Mouse (Mus musculus): Measurements from ENCODE around the gene Prcp. TPM values are rescaled to one million over a fixed set of nuclear protein-coding genes. Genes with fewer than 3 reads are reported as not detected.

The Prcp gene
- polyA plus RNA-seq, 1 experiment from 2014 or later, result 21.1 TPM

- ATAC-seq (ENCODE audit: low FRiP score) (no peak), DNase-seq (ENCODE audit: low spot score) (peak; percentile 83)
- Histone ChIP-seq H3K4me3 (replicated peaks; ENCODE audit: low read length) (no peak overlapping the region), H3K9ac (no peak overlapping the region), H3K36me3 (replicated peaks; ENCODE audit: control insufficient read depth, insufficient read depth) (no peaks in the 10 kb centered on the region), H3K4me2 (replicated peaks) (no peak overlapping the region), H3K27ac (no peak overlapping the region), H3K9me3 (ENCODE audit: control insufficient read depth, low read length) (no peaks in the 10 kb centered on the region), H3K4me1 (replicated peaks; ENCODE audit: control insufficient read depth, insufficient read depth, low read length) (no peaks in the 10 kb centered on the region), H3K27me3 (ENCODE audit: control insufficient read depth, insufficient read depth, low read length) (no peaks in the 10 kb centered on the region)
- 24% methylated on average over 2 of the region's 2 CpGs for WGBS
Measured at GRCm38 (mm10) chr7:92866526-92866925, 7.7 kb upstream of the Prcp start.

DNA sequence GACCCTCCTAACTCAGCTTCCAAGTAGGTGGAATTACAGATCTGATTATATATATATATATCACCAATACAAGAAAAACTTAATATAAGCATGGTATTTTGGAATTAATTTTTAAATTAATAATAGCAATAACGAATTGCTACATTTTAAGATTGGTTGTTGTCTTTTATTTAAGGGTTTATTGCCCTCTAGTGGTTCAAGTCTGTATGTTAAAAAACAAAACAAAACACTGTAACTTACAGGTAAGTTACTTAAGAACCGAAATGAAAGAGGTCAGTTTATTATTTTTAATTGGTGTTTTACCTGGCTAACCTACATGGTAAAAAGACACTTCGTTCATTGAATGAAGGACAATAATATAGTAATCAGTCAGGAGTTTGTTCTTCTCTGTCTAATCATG lies 4.1 kb upstream of the Prcp start:
- Histone ChIP-seq H3K27me3 (ENCODE audit: control insufficient read depth, insufficient read depth, low read length) (no peaks in the 10 kb centered on the region), H3K4me3 (replicated peaks; ENCODE audit: low read length) (no peak overlapping the region), H3K9ac (no peak overlapping the region), H3K4me1 (replicated peaks; ENCODE audit: control insufficient read depth, insufficient read depth, low read length) (0 out of 2 replicates have a peak, but pooled peaks cover 4% of the 10 kb centered on the region), H3K4me2 (replicated peaks) (no peak overlapping the region), H3K27ac (no peak overlapping the region), H3K9me3 (ENCODE audit: control insufficient read depth, low read length) (no peaks in the 10 kb centered on the region), H3K36me3 (replicated peaks; ENCODE audit: control insufficient read depth, insufficient read depth) (no peaks in the 10 kb centered on the region)
- DNase-seq (ENCODE audit: low spot score) (peak; percentile 62), ATAC-seq (ENCODE audit: low FRiP score) (no peak)
- WGBS, result 75% methylated on average over 3 of the region's 3 CpGs

DNA sequence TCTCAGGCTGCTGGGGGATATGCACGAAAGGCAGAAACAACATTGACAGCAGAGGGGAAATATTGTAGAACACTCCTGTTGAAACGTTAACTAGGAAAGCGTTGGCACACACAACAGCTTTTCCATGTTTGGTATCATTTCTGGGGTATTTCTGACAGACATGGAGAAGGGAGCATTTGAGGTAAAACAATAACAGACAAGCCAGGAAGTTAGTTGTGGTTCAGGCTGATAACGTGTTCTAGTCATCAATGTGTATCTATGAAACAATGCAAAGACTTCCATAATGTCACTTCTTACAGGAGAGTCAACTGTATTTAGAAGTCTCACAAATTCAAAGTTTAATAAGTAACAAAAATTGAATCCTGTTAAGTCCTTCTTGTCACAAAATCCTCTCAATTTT lies 2.7 kb upstream of the Prcp start:
- no peak overlapping the region for H3K9ac ChIP-seq
- H3K4me2 ChIP-seq (replicated peaks), result no peak overlapping the region
- H3K4me3 ChIP-seq (replicated peaks; ENCODE audit: low read length), result no peak overlapping the region
- no peaks in the 10 kb centered on the region for H3K36me3 ChIP-seq (replicated peaks; ENCODE audit: control insufficient read depth, insufficient read depth)
- WGBS, result 94% methylated on average over 4 of the region's 4 CpGs
- no peaks in the 10 kb centered on the region for H3K27me3 ChIP-seq (ENCODE audit: control insufficient read depth, insufficient read depth, low read length)
- H3K9me3 ChIP-seq (ENCODE audit: control insufficient read depth, low read length), result no peaks in the 10 kb centered on the region
- DNase-seq (ENCODE audit: low spot score) (no peak), ATAC-seq (ENCODE audit: low FRiP score) (no peak)
- H3K4me1 ChIP-seq (replicated peaks; ENCODE audit: control insufficient read depth, insufficient read depth, low read length), result peaks cover 15% of the 10 kb centered on the region
- H3K27ac ChIP-seq, result no peak overlapping the region

- DNase-seq (ENCODE audit: low spot score), result peak; percentile 81
- Histone ChIP-seq H3K9me3 (ENCODE audit: control insufficient read depth, low read length) (no peaks in the 10 kb centered on the region), H3K4me3 (replicated peaks; ENCODE audit: low read length) (peak overlapping the region; percentile 66), H3K36me3 (replicated peaks; ENCODE audit: control insufficient read depth, insufficient read depth) (no peaks in the 10 kb centered on the region), H3K27ac (peak overlapping the region; percentile 98), H3K9ac (peak overlapping the region; percentile 86), H3K27me3 (ENCODE audit: control insufficient read depth, insufficient read depth, low read length) (no peaks in the 10 kb centered on the region), H3K4me1 (replicated peaks; ENCODE audit: control insufficient read depth, insufficient read depth, low read length) (peaks cover 19% of the 10 kb centered on the region), H3K4me2 (replicated peaks) (peak overlapping the region; percentile 65)
- WGBS, result 1% methylated on average over 28 of the region's 29 CpGs
- ATAC-seq (ENCODE audit: low FRiP score), result peak; percentile 89
Measured at GRCm38 (mm10) chr7:92874761-92875408, 615 bp downstream of the Prcp start.

GRCm38 (mm10) chr7:92876066-92876465 lies 1.8 kb downstream of the Prcp start:
- no peaks in the 10 kb centered on the region for H3K9me3 ChIP-seq (ENCODE audit: control insufficient read depth, low read length)
- H3K9ac ChIP-seq, result 0 out of 2 replicates have a peak overlapping the region, but pooled peaks have one; percentile 86
- peak overlapping the region; percentile 66 for H3K4me3 ChIP-seq (replicated peaks; ENCODE audit: low read length)
- H3K36me3 ChIP-seq (replicated peaks; ENCODE audit: control insufficient read depth, insufficient read depth), result no peaks in the 10 kb centered on the region
- DNase-seq (ENCODE audit: low spot score) (no peak), ATAC-seq (ENCODE audit: low FRiP score) (no peak)
- H3K4me2 ChIP-seq (replicated peaks), result peak overlapping the region; percentile 65
- peaks cover 19% of the 10 kb centered on the region for H3K4me1 ChIP-seq (replicated peaks; ENCODE audit: control insufficient read depth, insufficient read depth, low read length)
- 39% methylated on average over 3 of the region's 3 CpGs for whole genome bisulfite sequencing
- H3K27me3 ChIP-seq (ENCODE audit: control insufficient read depth, insufficient read depth, low read length), result no peaks in the 10 kb centered on the region
- H3K27ac ChIP-seq, result no peak overlapping the region

GRCm38 (mm10) chr7:92876538-92876937 lies 2.3 kb downstream of the Prcp start:
- no peak overlapping the region for H3K9ac ChIP-seq
- H3K27ac ChIP-seq, result no peak overlapping the region
- H3K27me3 ChIP-seq (ENCODE audit: control insufficient read depth, insufficient read depth, low read length), result no peaks in the 10 kb centered on the region
- H3K4me3 ChIP-seq (replicated peaks; ENCODE audit: low read length), result 0 out of 2 replicates have a peak overlapping the region, but pooled peaks have one; percentile 2
- no peaks in the 10 kb centered on the region for H3K36me3 ChIP-seq (replicated peaks; ENCODE audit: control insufficient read depth, insufficient read depth)
- WGBS, result 52% methylated on average over 7 of the region's 7 CpGs
- H3K4me2 ChIP-seq (replicated peaks), result peak overlapping the region; percentile 65
- H3K4me1 ChIP-seq (replicated peaks; ENCODE audit: control insufficient read depth, insufficient read depth, low read length), result peaks cover 19% of the 10 kb centered on the region
- H3K9me3 ChIP-seq (ENCODE audit: control insufficient read depth, low read length), result no peaks in the 10 kb centered on the region
- DNase-seq (ENCODE audit: low spot score) (peak; percentile 32), ATAC-seq (ENCODE audit: low FRiP score) (no peak)

- no peak for DNase-seq (ENCODE audit: low spot score)
- 88% methylated on average over 7 of the region's 7 CpGs for WGBS
Measured at GRCm38 (mm10) chr7:92878575-92879285, 4.5 kb downstream of the Prcp start.

GRCm38 (mm10) chr7:92883850-92884716 lies 9.8 kb downstream of the Prcp start:
- H3K4me2 ChIP-seq (replicated peaks), result no peak overlapping the region
- H3K4me1 ChIP-seq (replicated peaks; ENCODE audit: control insufficient read depth, insufficient read depth, low read length), result no peaks in the 10 kb centered on the region
- H3K27ac ChIP-seq, result no peak overlapping the region
- DNase-seq (ENCODE audit: low spot score), result no peak
- no peaks in the 10 kb centered on the region for H3K27me3 ChIP-seq (ENCODE audit: control insufficient read depth, insufficient read depth, low read length)
- no peak overlapping the region for H3K9ac ChIP-seq
- peak; percentile 31; the same call in 1 of the 2 replicates for ATAC-seq (ENCODE audit: low FRiP score)
- H3K9me3 ChIP-seq (ENCODE audit: control insufficient read depth, low read length), result no peaks in the 10 kb centered on the region
- H3K36me3 ChIP-seq (replicated peaks; ENCODE audit: control insufficient read depth, insufficient read depth), result no peaks in the 10 kb centered on the region
- no peak overlapping the region for H3K4me3 ChIP-seq (replicated peaks; ENCODE audit: low read length)
- whole genome bisulfite sequencing, result 83% methylated on average over 9 of the region's 9 CpGs

More at GRCm38 (mm10) chr7:92878575-92879285, 4.5 kb downstream of the Prcp start:
- H3K27ac ChIP-seq, result no peak overlapping the region
- no peaks in the 10 kb centered on the region for H3K36me3 ChIP-seq (replicated peaks; ENCODE audit: control insufficient read depth, insufficient read depth)
- no peak overlapping the region for H3K4me2 ChIP-seq (replicated peaks)
- no peak overlapping the region for H3K4me3 ChIP-seq (replicated peaks; ENCODE audit: low read length)
- no peaks in the 10 kb centered on the region for H3K27me3 ChIP-seq (ENCODE audit: control insufficient read depth, insufficient read depth, low read length)
- H3K9me3 ChIP-seq (ENCODE audit: control insufficient read depth, low read length), result no peaks in the 10 kb centered on the region
- ATAC-seq (ENCODE audit: low FRiP score), result no peak
- peaks cover 15% of the 10 kb centered on the region for H3K4me1 ChIP-seq (replicated peaks; ENCODE audit: control insufficient read depth, insufficient read depth, low read length)
- H3K9ac ChIP-seq, result no peak overlapping the region
